Mouse (Mus musculus): ENCODE measurements around the gene Agbl2.

The Agbl2 gene

DNA sequence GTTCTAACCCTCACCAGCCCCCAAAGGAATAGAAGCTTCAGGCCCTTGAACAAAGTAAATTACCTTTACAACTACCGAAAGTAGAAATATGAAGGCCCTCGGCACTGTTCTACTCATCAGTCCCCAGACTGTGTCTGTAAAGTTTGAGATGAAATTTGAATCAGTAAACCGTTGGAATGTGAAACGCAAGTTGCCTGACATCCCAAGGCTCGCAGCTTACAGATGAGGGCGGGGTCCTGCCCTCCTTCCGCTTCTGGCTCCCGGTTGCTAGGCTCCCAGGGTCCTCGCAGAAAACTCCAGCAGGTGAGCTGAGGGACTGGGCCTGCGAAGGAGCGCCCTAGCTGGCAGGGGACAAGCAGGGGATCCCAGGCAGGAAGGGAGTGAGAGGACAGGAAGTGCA, at the start of gene Agbl2:
Gene Agbl2, plus strand, starts transcription at position 270 of the 400 bp plus-strand sequence.
- DNase-seq (ENCODE audit: low read depth): no peak

GRCm38 (mm10) chr2:90735326-90735725, 47.2 kb upstream of the Agbl2 start:
- DNase-seq (ENCODE audit: low read depth): no peak

GRCm38 (mm10) chr2:90738801-90739200, 43.7 kb upstream of the Agbl2 start:
- DNase-seq (ENCODE audit: low read depth): no peak

GRCm38 (mm10) chr2:90739327-90739726, 43.2 kb upstream of the Agbl2 start:
- no peak for DNase-seq (ENCODE audit: low read depth)

- DNase-seq (ENCODE audit: low read depth): no peak
Observed at GRCm38 (mm10) chr2:90739921-90740320, 42.6 kb upstream of the Agbl2 start.

- DNase-seq (ENCODE audit: low read depth): no peak
Observed at GRCm38 (mm10) chr2:90744285-90745052, 38.1 kb upstream of the Agbl2 start.

- peak; percentile 99 for DNase-seq (ENCODE audit: low read depth)
Observed at GRCm38 (mm10) chr2:90745053-90745678, 37.4 kb upstream of the Agbl2 start, which contains the start of gene Fnbp4. Gene Fnbp4 (plus strand): TSS chr2:90745370.

GRCm38 (mm10) chr2:90745740-90746537, 36.6 kb upstream of the Agbl2 start:
- DNase-seq (ENCODE audit: low read depth): no peak

- DNase-seq (ENCODE audit: low read depth): no peak
Observed at GRCm38 (mm10) chr2:90746538-90746865, 36.0 kb upstream of the Agbl2 start.

GRCm38 (mm10) chr2:90747131-90747530, 35.4 kb upstream of the Agbl2 start:
- no peak for DNase-seq (ENCODE audit: low read depth)

DNA sequence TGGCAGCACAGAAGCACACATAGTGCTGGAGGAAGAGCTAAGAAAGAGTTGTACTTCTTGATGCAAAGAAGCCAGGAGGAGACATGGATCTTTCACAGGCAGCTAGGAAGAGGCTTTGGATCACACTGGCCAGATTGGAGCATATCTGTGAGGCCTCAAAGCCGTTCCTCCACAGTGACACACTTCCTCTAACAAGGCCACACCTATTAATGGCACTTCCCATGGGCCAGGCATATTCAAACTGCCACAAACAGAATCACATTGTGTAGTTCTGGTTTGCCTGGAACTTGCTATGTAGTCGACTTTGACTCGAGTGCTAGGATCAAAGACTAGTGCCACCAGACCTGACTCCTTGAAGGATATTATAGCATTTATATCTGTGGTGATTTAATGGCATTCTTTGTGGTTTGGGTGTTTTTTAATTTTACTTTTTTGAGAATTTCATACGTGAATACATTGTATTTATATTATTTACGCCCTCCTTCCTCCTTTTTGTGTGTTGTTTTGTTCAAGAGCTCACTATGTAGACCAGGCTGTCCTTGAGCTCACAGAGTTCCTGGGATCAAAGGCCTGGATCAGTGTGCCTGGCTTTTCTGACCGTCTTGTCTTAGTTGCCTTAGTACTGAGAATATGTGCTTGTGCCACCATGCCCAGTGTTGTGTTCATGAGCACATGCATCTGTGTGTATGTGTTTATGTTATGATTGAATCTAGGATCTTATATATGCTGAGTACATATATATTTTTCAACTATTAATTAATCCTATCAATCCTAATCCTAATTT, 32.7 kb upstream of the Agbl2 start:
- no peak for DNase-seq (ENCODE audit: low read depth)

GRCm38 (mm10) chr2:90753565-90753964, 29.0 kb upstream of the Agbl2 start:
- DNase-seq (ENCODE audit: low read depth): no peak

GRCm38 (mm10) chr2:90754188-90754587, 28.3 kb upstream of the Agbl2 start:
- no peak for DNase-seq (ENCODE audit: low read depth)

DNA sequence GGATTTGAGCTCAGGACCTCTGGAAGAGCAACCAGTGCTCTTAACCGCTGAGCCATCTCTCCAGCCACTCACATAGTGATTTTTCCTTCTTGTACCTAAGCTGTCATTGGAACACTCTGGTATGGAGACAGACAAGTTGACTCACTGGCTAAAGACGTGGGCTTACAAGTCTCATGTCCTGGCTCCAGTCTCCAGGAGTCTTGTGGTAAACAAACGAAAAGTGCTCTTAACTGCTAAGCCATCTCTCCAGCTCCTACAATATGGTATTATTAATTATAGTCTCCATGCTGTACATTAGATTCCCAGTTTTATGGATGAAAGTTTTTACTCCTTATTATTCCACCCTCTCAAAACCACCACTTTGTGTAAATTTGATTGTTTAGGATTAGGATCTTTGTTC, 17.4 kb upstream of the Agbl2 start:
- no peak for DNase-seq (ENCODE audit: low read depth)

GRCm38 (mm10) chr2:90781323-90781722, 1.2 kb upstream of the Agbl2 start:
- DNase-seq (ENCODE audit: low read depth): no peak

DNA sequence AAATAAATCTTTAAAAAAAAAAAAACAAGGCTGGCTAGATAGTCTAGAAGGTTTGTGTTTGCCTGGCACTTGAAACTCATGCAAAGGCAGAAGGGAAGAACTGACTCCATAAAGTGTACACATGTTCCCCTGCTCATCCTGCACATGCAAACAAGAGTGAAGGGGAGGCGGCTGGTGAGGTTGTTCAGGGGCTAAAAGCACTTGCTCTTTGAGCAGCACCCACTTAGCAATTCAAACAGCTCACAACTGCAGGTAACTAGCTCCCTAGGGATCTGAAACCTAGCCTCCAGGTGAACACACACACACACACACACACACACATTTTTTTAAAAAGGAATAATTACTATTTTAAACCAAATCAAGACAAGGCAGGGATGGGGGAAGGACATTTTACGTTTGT, 589 bp upstream of the Agbl2 start:
- DNase-seq (ENCODE audit: low read depth): no peak

GRCm38 (mm10) chr2:90782901-90783486, 467 bp downstream of the Agbl2 start:
- no peak for DNase-seq (ENCODE audit: low read depth)

- DNase-seq (ENCODE audit: low read depth): no peak
Observed at GRCm38 (mm10) chr2:90788126-90788525, 5.6 kb downstream of the Agbl2 start.

DNA sequence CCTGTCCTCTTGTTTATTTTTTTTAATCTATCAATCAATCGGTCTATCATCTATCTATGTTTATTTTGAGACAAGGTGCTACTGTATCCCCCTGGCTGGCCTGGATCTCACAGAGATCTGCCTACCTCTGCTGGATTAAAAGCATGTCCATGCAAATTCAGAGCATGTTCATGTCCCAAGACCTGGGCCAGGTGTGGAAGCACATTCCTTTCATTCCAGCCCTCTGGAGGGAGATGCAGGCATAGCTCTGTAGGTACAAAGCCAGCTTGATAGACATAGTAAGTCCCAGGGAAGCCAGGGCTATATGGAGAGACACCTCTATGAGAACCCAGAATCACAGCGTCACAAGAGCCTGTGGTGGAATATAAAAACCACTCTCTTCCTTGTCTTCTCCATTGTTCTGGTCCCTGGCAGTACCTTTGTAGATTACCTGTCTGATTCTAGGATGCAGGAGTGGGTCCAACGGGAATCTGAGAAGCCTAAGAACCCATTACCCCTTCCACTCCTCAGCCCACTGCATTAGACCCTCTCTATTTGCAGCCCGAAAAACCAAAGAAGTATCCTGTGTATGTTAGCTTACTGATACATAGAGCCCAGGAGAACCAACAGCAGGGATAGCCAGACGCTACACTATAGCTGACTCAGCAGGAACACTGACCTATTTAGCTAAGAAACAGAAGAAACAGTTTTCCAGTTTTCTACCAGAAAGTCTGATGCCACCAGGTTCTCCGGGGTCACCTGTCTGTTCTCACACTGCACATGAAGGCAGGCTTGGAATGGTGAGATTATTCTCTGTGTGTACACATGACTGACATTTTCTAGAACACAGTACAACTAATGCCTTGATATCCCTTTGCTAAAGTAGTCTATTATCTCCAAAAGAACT, 26.0 kb downstream of the Agbl2 start:
- no peak for DNase-seq (ENCODE audit: low read depth)

GRCm38 (mm10) chr2:90810751-90811150, 28.2 kb downstream of the Agbl2 start:
- DNase-seq (ENCODE audit: low read depth): no peak

GRCm38 (mm10) chr2:90815266-90815665, 32.7 kb downstream of the Agbl2 start:
- DNase-seq (ENCODE audit: low read depth): no peak
